19 mouse cellular contexts compared by ENCODE assay signal in genomic region chr1:12571755-12572358, GRCm38 (mm10).
DNase-seq lines count a peak whose midpoint lies in the region; ATAC-seq and TF ChIP-seq lines count a peak whose summit lies in the region.
"Had no signal": no experiment of that assay in that cellular context is flagged by ENCODE, and none has a peak within 500 bp of the region (broad histone marks: within the 10 kb centered on the region; RNA-seq: fewer than 3 reads in every experiment).

No protein-coding gene starts in this region.

- H3K27me3 ChIP-seq in hindbrain, postnatal 0 days (ENCODE audit: insufficient read depth, low read length) = no peaks in the 10 kb centered on the region
- no peaks in the 10 kb centered on the region for H3K27me3 ChIP-seq in hindbrain, embryonic 12.5 days
- no peaks in the 10 kb centered on the region for H3K27me3 ChIP-seq in midbrain, embryonic 16.5 days (ENCODE audit: control insufficient read depth, insufficient read depth, low read depth, low read length)
- H3K27me3 ChIP-seq in heart, embryonic 10.5 days (ENCODE audit: insufficient read depth, poor library complexity, severe bottlenecking) = no peaks in the 10 kb centered on the region
- H3K27me3 ChIP-seq: heart, embryonic 12.5 days; intestine, embryonic 15.5 days; neural tube, embryonic 15.5 days had no signal

- 30% methylated on average over 7 of the region's 7 CpGs for WGBS in hindbrain, postnatal 0 days
- 41% methylated on average over 7 of the region's 7 CpGs for WGBS in hindbrain, embryonic 12.5 days
- WGBS in midbrain, embryonic 16.5 days = 19% methylated on average over 7 of the region's 7 CpGs
- 75% methylated on average over 7 of the region's 7 CpGs for WGBS in heart, embryonic 10.5 days

- H3K27ac ChIP-seq in hindbrain, postnatal 0 days = no peak overlapping the region
- no peak overlapping the region for H3K27ac ChIP-seq in hindbrain, embryonic 12.5 days
- no peak overlapping the region for H3K27ac ChIP-seq in midbrain, embryonic 16.5 days (ENCODE audit: low read length)
- H3K27ac ChIP-seq in heart, embryonic 10.5 days = no peak overlapping the region
- H3K27ac ChIP-seq: intestine, embryonic 15.5 days; liver, embryonic 14.5 days; neural tube, embryonic 15.5 days had no signal

- no peak for TF ChIP-seq CTCF in hindbrain, postnatal 0 days (IDR thresholded peaks at IDR 0.05; ENCODE audit: low read depth)

- peak; percentile 8 for DNase-seq in cerebellum, adult 9-10 months
- no peak for DNase-seq in cerebellum, adult 11 months
- DNase-seq in hindbrain, postnatal 0 days (ENCODE audit: low spot score) = peak; percentile 39
- DNase-seq in fibroblast of lung, adult 2 months (ENCODE audit: low read depth) = peak; percentile 24
- DNase-seq in thymus, postnatal 0 days (ENCODE audit: low spot score) = no peak
- DNase-seq in heart, embryonic 10.5 days (ENCODE audit: low spot score) = no peak
- DNase-seq: cerebellum, adult 11-12 months; heart, postnatal 36 days; left cerebral cortex, postnatal 4 days; thymus, adult 2 months had no signal

- H3K4me1 ChIP-seq in hindbrain, postnatal 0 days (ENCODE audit: insufficient read depth, low read length) = no peaks in the 10 kb centered on the region
- peaks cover 2% of the 10 kb centered on the region; the same call in 1 of the 2 replicates for H3K4me1 ChIP-seq in hindbrain, embryonic 12.5 days
- H3K4me1 ChIP-seq in midbrain, embryonic 16.5 days (ENCODE audit: control insufficient read depth, insufficient read depth, low read length) = peaks cover 2% of the 10 kb centered on the region
- H3K4me1 ChIP-seq in heart, embryonic 10.5 days = 0 out of 2 replicates have a peak, but pooled peaks cover 1% of the 10 kb centered on the region
- H3K4me1 ChIP-seq: heart, embryonic 12.5 days; intestine, embryonic 15.5 days had no signal

- H3K4me3 ChIP-seq in hindbrain, postnatal 0 days (ENCODE audit: low read length) = no peak overlapping the region
- no peak overlapping the region for H3K4me3 ChIP-seq in hindbrain, embryonic 12.5 days
- H3K4me3 ChIP-seq in midbrain, embryonic 16.5 days (ENCODE audit: low read depth, low read length) = no peak overlapping the region
- no peak overlapping the region for H3K4me3 ChIP-seq in heart, embryonic 10.5 days
- H3K4me3 ChIP-seq: erythroblast, embryonic 14.5 days; heart, embryonic 12.5 days; intestine, embryonic 15.5 days; neural tube, embryonic 15.5 days had no signal

- peak overlapping the region; percentile 16; the same call in 1 of the 2 replicates for H3K4me2 ChIP-seq in hindbrain, postnatal 0 days (ENCODE audit: low read depth, low read length)
- no peak overlapping the region for H3K4me2 ChIP-seq in hindbrain, embryonic 12.5 days (replicated peaks)
- peak overlapping the region; percentile 27 for H3K4me2 ChIP-seq in midbrain, embryonic 16.5 days (ENCODE audit: low read length)
- H3K4me2 ChIP-seq: heart, embryonic 12.5 days; intestine, embryonic 15.5 days; neural tube, embryonic 15.5 days had no signal

- ATAC-seq in hindbrain, postnatal 0 days = peak; percentile 43; the same call in 1 of the 2 replicates
- ATAC-seq in hindbrain, embryonic 12.5 days (ENCODE audit: low FRiP score) = no peak
- peak; percentile 47; the same call in 1 of the 2 replicates for ATAC-seq in midbrain, embryonic 16.5 days
- ATAC-seq: CD4-positive, CD25-positive, alpha-beta regulatory T cell, adult 4 months; intestine, embryonic 15.5 days had no signal

- H3K9ac ChIP-seq in hindbrain, postnatal 0 days (replicated peaks; ENCODE audit: low read length) = no peak overlapping the region
- H3K9ac ChIP-seq in hindbrain, embryonic 12.5 days = no peak overlapping the region
- H3K9ac ChIP-seq in midbrain, embryonic 16.5 days (ENCODE audit: low read depth, low read length) = no peak overlapping the region
- H3K9ac ChIP-seq: heart, embryonic 12.5 days; intestine, embryonic 15.5 days; liver, embryonic 14.5 days; neural tube, embryonic 15.5 days had no signal

- H3K9me3 ChIP-seq in hindbrain, postnatal 0 days (ENCODE audit: low read length) = no peaks in the 10 kb centered on the region
- H3K9me3 ChIP-seq in hindbrain, embryonic 12.5 days (replicated peaks) = no peaks in the 10 kb centered on the region
- no peaks in the 10 kb centered on the region for H3K9me3 ChIP-seq in midbrain, embryonic 16.5 days (replicated peaks; ENCODE audit: control insufficient read depth, low read length, poor library complexity, severe bottlenecking)
- H3K9me3 ChIP-seq in heart, embryonic 10.5 days = no peaks in the 10 kb centered on the region
- H3K9me3 ChIP-seq: G1E; heart, embryonic 12.5 days; intestine, embryonic 15.5 days; neural tube, embryonic 15.5 days had no signal

- no peaks in the 10 kb centered on the region for H3K36me3 ChIP-seq in hindbrain, postnatal 0 days (ENCODE audit: insufficient read depth, low read length)
- no peaks in the 10 kb centered on the region for H3K36me3 ChIP-seq in hindbrain, embryonic 12.5 days
- H3K36me3 ChIP-seq in midbrain, embryonic 16.5 days (ENCODE audit: control insufficient read depth, insufficient read depth, low read length) = no peaks in the 10 kb centered on the region
- H3K36me3 ChIP-seq in heart, embryonic 10.5 days = no peaks in the 10 kb centered on the region
- H3K36me3 ChIP-seq: G1E; heart, embryonic 12.5 days; intestine, embryonic 15.5 days; neural tube, embryonic 15.5 days had no signal

Comparison
In these comparisons a context has a peak if more than half of its experiments do, and no peak if none do; other contexts are left out.
1. DNase-seq: peak in cerebellum, adult 9-10 months (single experiment), hindbrain, postnatal 0 days (single experiment) and fibroblast of lung, adult 2 months (single experiment); none in cerebellum, adult 11 months (single experiment), thymus, postnatal 0 days (single experiment) and heart, embryonic 10.5 days (single experiment).